Mouse (Mus musculus) hindbrain, embryonic 10.5 days (tissue): ENCODE data around the gene Gm28230. TPM values are rescaled to one million over a fixed set of nuclear protein-coding genes. Genes with fewer than 3 reads are reported as not detected.

ENCODE experiments used
- DNase-seq: peaks from one replicate; pipeline ENCODE4 v3.0.0-alpha.2; 2017; ENCODE audit warnings: low spot score
- H3K27ac ChIP-seq: fragments of 300-500 bp; sonication (generic); 2 replicates; pipeline ENCODE4 v1.5.1; 2016; ENCODE audit warnings: mild to moderate bottlenecking, moderate library complexity
- H3K27me3 ChIP-seq: fragments of 300-500 bp; sonication (generic); 2 replicates; pipeline ENCODE4 v1.6.1; 2016; ENCODE audit warnings: mild to moderate bottlenecking; ENCODE audit not compliant: poor library complexity, insufficient read depth, severe bottlenecking
- H3K36me3 ChIP-seq: fragments of 300-500 bp; sonication (generic); 2 replicates; pipeline ENCODE4 v1.6.1; 2016; ENCODE audit warnings: mild to moderate bottlenecking, moderate library complexity
- H3K4me1 ChIP-seq: fragments of 300-500 bp; sonication (generic); replicated peaks from 2 replicates; pipeline ENCODE4 v1.6.1; 2016; ENCODE audit warnings: mild to moderate bottlenecking
- H3K4me3 ChIP-seq: fragments of 300-500 bp; sonication (generic); 2 replicates; pipeline ENCODE4 v1.5.1; 2016; ENCODE audit warnings: mild to moderate bottlenecking, moderate library complexity
- H3K9me3 ChIP-seq: fragments of 300-500 bp; sonication (generic); 2 replicates; pipeline ENCODE4 v1.6.1; 2016; ENCODE audit warnings: mild to moderate bottlenecking, moderate library complexity
- WGBS: fragments of 180-500 bp; shearing (Covaris S2); methylation state at CpG from one replicate; pipeline ENCODE4 v1.1.7; 2016; 5-methylcytosine and 5-hydroxymethylcytosine counted together
- polyA plus RNA-seq: library from polyadenylated mRNA; unstranded; fragments of >200 nt; fragmentation: Nextera tagmentation; extraction: Ambion mirVana; gene quantifications from 2 replicates; pipeline ENCODE4 v1.2.1, GENCODE M21; 2016

The Gm28230 gene
- polyA plus RNA-seq = not detected in 2 replicates

- DNase-seq = peak; percentile 32
- 5% methylated on average over 5 of the region's 5 CpGs for WGBS
- Histone ChIP-seq H3K9me3 (no peaks in the 10 kb centered on the region), H3K27ac (peak within 1 kb of the TSS; percentile 70), H3K36me3 (no peaks in the 10 kb centered on the region), H3K4me3 (peak within 1 kb of the TSS; percentile 49), H3K4me1 (peaks cover 14% of the 10 kb centered on the region), H3K27me3 (peaks cover 100% of the 10 kb centered on the region)
Observed at GRCm38 (mm10) chr2:74726551-74726950, at the start of gene Gm28230. Gene Gm28230 (plus strand): TSS chr2:74726728.

GRCm38 (mm10) chr2:74677106-74677505 lies 49.4 kb upstream of the Gm28230 start:
- H3K4me3 ChIP-seq = no peak overlapping the region
- H3K27me3 ChIP-seq = peaks cover 100% of the 10 kb centered on the region
- H3K4me1 ChIP-seq = peaks cover 16% of the 10 kb centered on the region
- DNase-seq = peak; percentile 36
- no peaks in the 10 kb centered on the region for H3K9me3 ChIP-seq
- no peak overlapping the region for H3K27ac ChIP-seq
- no peaks in the 10 kb centered on the region for H3K36me3 ChIP-seq
- 16% methylated on average over 2 of the region's 2 CpGs for WGBS

GRCm38 (mm10) chr2:74678891-74679595 lies 47.5 kb upstream of the Gm28230 start, which contains the start of gene Hoxd11:
Gene Hoxd11 (plus strand): TSS chr2:74679557.
- Histone ChIP-seq H3K27me3 (peaks cover 100% of the 10 kb centered on the region), H3K36me3 (no peaks in the 10 kb centered on the region), H3K4me1 (peaks cover 19% of the 10 kb centered on the region), H3K4me3 (no peak within 1 kb of the TSS), H3K27ac (no peak within 1 kb of the TSS), H3K9me3 (no peaks in the 10 kb centered on the region)
- DNase-seq = no peak
- 2% methylated on average over 15 of the region's 15 CpGs for WGBS

- no peak overlapping the region for H3K27ac ChIP-seq
- no peaks in the 10 kb centered on the region for H3K36me3 ChIP-seq
- 1% methylated on average over 26 of the region's 26 CpGs for WGBS
- no peaks in the 10 kb centered on the region for H3K9me3 ChIP-seq
- DNase-seq = no peak
- peaks cover 100% of the 10 kb centered on the region for H3K27me3 ChIP-seq
- peaks cover 19% of the 10 kb centered on the region for H3K4me1 ChIP-seq
- H3K4me3 ChIP-seq = no peak overlapping the region
Observed at GRCm38 (mm10) chr2:74679596-74679971, 46.9 kb upstream of the Gm28230 start.

- Histone ChIP-seq H3K27ac (no peak overlapping the region), H3K4me3 (no peak overlapping the region), H3K4me1 (peaks cover 19% of the 10 kb centered on the region), H3K36me3 (no peaks in the 10 kb centered on the region), H3K9me3 (no peaks in the 10 kb centered on the region), H3K27me3 (peaks cover 100% of the 10 kb centered on the region)
- no peak for DNase-seq
- 1% methylated on average over 23 of the region's 23 CpGs for WGBS
Observed at GRCm38 (mm10) chr2:74679980-74680379, 46.5 kb upstream of the Gm28230 start.

GRCm38 (mm10) chr2:74680561-74681398 lies 45.7 kb upstream of the Gm28230 start:
- no peak for DNase-seq
- WGBS = under 1% methylated on average over 21 of the region's 21 CpGs
- no peak overlapping the region for H3K4me3 ChIP-seq

GRCm38 (mm10) chr2:74681594-74682531 lies 44.7 kb upstream of the Gm28230 start:
- Histone ChIP-seq H3K36me3 (no peaks in the 10 kb centered on the region), H3K27me3 (peaks cover 100% of the 10 kb centered on the region), H3K27ac (no peak overlapping the region), H3K9me3 (no peaks in the 10 kb centered on the region), H3K4me3 (peak overlapping the region; percentile 32), H3K4me1 (peaks cover 17% of the 10 kb centered on the region)
- peak; percentile 64 for DNase-seq
- under 1% methylated on average over 78 of the region's 78 CpGs for WGBS

More at GRCm38 (mm10) chr2:74680561-74681398, 45.7 kb upstream of the Gm28230 start:
- Histone ChIP-seq H3K27me3 (peaks cover 100% of the 10 kb centered on the region), H3K36me3 (no peaks in the 10 kb centered on the region), H3K9me3 (no peaks in the 10 kb centered on the region), H3K27ac (no peak overlapping the region), H3K4me1 (peaks cover 17% of the 10 kb centered on the region)

GRCm38 (mm10) chr2:74682796-74683195 lies 43.7 kb upstream of the Gm28230 start:
- 1% methylated on average over 51 of the region's 51 CpGs for WGBS
- Histone ChIP-seq H3K9me3 (no peaks in the 10 kb centered on the region), H3K4me1 (peaks cover 17% of the 10 kb centered on the region), H3K36me3 (no peaks in the 10 kb centered on the region), H3K27ac (no peak overlapping the region), H3K27me3 (peaks cover 100% of the 10 kb centered on the region), H3K4me3 (peak overlapping the region; percentile 32)
- DNase-seq = peak; percentile 52

GRCm38 (mm10) chr2:74683471-74683951 lies 43.0 kb upstream of the Gm28230 start:
- peak; percentile 48 for DNase-seq
- WGBS = under 1% methylated on average over 18 of the region's 18 CpGs

GRCm38 (mm10) chr2:74684106-74684505 lies 42.4 kb upstream of the Gm28230 start:
- Histone ChIP-seq H3K4me1 (peaks cover 17% of the 10 kb centered on the region), H3K9me3 (no peaks in the 10 kb centered on the region), H3K27ac (no peak overlapping the region), H3K4me3 (no peak overlapping the region), H3K36me3 (no peaks in the 10 kb centered on the region), H3K27me3 (peaks cover 100% of the 10 kb centered on the region)
- WGBS = under 1% methylated on average over 12 of the region's 12 CpGs
- DNase-seq = peak; percentile 44

More at GRCm38 (mm10) chr2:74683471-74683951, 43.0 kb upstream of the Gm28230 start:
- H3K36me3 ChIP-seq = no peaks in the 10 kb centered on the region
- peaks cover 100% of the 10 kb centered on the region for H3K27me3 ChIP-seq
- no peak overlapping the region for H3K27ac ChIP-seq
- H3K4me3 ChIP-seq = no peak overlapping the region
- H3K4me1 ChIP-seq = peaks cover 17% of the 10 kb centered on the region
- H3K9me3 ChIP-seq = no peaks in the 10 kb centered on the region

GRCm38 (mm10) chr2:74685059-74685603 lies 41.4 kb upstream of the Gm28230 start:
- H3K9me3 ChIP-seq = no peaks in the 10 kb centered on the region
- DNase-seq = peak; percentile 15
- 11% methylated on average over 4 of the region's 4 CpGs for WGBS
- H3K27ac ChIP-seq = no peak overlapping the region
- no peak overlapping the region for H3K4me3 ChIP-seq
- peaks cover 17% of the 10 kb centered on the region for H3K4me1 ChIP-seq
- H3K27me3 ChIP-seq = peaks cover 100% of the 10 kb centered on the region
- H3K36me3 ChIP-seq = no peaks in the 10 kb centered on the region
